Mouse (Mus musculus) retina, postnatal 7 days (tissue): ENCODE measurements at regions not wholly inside any gene's neighbourhood (a gene's known extent, or its start where the extent isn't known, plus 50 kb on each side); places are given as distances from the start of the nearest gene placed in this dataset.

Experiments used
- DNase-seq: peaks from one replicate; pipeline ENCODE4 v3.0.0-alpha.2; 2012; ENCODE audit warnings: low read depth, low spot score

GRCm38 (mm10) chr3:35232487-35232886 lies 521.4 kb upstream of the Atp11b start:
- no peak for DNase-seq

- no peak for DNase-seq
Measured at GRCm38 (mm10) chr3:35235066-35235465, 518.8 kb upstream of the Atp11b start.

DNA sequence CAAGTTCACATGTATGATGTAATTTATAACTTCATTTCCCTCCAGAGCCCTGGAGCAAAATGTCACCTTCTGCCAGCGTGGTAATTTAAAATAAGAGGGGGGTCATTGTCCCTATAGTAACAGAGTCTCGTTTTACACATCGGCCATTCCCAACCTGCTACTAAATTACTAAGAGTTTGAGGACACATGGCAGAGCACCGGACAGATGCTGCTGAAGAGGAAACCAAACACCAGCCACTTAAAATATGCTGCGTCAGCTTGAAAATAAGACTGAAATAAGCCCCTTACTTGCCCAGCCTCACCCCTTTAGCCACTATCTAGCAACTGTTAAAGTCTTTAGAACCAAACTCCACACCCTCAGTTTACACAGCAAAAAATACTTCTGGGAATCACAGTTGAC lies 518.1 kb upstream of the Atp11b start:
- DNase-seq = no peak

GRCm38 (mm10) chr3:35237342-35237741 lies 516.6 kb upstream of the Atp11b start:
- DNase-seq = no peak

DNA sequence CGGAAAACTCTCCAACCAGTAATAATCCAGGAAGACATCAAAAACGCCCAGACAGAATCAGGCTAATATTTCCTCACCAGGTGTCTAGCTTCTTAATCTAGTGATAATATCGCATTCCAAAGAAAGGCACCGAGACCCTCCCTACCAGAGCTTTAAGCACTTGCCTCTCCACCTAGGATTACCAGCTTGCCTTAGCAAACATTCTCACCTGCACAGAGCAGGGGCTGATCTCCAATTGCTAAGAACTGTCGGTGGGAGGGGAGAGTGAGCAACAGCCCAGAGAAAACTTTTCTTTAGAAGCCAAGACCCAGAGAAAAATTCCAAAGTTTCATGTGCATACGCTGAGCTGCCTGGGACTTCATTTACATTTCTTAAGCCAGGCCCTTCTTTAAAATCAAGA lies 511.6 kb upstream of the Atp11b start:
- DNase-seq = no peak

- no peak for DNase-seq
Measured at GRCm38 (mm10) chr3:35242871-35243529, 510.9 kb upstream of the Atp11b start.

DNA sequence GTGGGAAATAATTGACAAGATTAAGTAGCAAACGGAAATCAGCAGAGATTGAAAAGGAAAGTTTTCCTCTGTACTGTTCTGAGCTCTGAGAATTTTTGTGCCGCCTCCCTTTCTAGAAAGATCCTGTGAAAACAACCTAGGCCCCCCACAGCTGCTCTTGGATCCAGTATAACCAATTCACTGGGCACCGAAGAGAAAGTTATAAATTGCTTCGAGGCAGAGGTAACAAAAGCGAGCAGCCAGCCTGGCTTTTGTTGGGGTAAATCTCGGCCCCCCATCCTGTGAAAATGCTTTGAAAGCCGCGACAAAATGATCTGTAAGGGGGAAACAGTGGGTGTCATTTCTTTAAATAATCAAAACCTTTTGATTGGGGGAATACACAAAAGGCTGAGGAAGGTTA lies 508.9 kb upstream of the Atp11b start:
- no peak for DNase-seq

DNA sequence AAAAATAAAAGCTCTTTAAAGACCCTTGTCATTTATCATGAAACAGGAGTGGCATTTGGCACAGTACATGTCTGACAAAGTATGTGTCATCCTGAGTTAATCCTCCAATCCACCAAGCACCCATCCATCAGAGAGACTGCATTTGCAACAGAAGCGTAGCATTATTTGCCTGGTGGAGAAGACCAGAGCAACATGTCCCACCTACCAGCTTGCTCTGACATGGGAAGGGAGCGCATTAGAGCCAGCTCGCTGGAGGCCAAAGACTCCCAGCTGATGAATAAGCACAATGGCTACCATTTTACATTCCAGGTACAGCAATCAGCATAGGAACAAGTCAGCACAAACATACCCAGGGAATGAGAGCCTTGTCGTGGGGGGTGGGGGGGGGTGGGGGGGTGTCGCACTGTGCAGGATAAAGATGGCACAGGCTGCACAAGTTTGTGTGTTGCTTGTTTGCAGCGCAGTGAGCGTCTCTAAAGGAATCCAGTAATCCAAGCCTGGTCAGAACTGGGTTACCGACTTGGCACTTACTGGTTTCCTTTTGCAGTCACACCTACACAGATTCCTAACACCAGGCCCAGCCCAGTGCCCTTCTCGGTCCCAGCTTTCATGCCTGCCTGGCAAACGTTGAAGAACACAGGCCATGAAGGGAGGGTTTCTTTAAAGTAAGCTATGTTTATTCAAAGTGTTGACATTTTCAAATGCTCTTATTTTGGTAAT lies 507.8 kb upstream of the Atp11b start:
- DNase-seq = no peak

GRCm38 (mm10) chr3:35249160-35249559 lies 504.7 kb upstream of the Atp11b start:
- DNase-seq = no peak

DNA sequence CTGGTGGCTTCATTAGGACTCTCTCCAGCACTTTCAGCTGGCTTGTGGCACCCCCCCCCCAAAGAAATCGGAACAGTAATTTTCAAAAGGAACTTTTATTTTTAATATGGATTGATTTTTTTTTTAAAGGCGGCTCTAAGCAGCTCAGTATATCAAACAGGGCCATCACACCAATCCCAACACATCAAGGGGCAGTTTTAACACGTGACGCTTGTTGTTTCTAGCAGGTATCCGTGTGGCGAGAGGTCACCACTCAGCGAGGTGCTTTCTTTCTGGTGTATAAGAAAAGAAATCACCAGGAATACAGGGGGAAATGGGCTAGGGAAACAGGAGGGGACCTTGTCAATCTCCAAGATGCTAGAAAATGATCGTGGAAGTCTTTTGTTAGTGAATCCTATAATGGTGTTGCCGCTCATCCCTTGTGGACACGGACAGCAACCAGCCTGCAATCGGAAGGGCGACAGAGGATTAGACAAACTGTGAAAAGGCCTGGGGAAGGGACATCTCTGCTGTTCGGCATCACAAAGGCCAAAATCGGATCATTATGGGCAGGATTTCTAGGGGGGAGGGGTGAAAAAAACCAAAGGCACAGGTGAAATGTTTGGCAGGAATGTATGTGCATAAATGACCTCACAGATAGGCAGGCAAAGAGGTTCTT lies 503.7 kb upstream of the Atp11b start:
- DNase-seq = no peak

DNA sequence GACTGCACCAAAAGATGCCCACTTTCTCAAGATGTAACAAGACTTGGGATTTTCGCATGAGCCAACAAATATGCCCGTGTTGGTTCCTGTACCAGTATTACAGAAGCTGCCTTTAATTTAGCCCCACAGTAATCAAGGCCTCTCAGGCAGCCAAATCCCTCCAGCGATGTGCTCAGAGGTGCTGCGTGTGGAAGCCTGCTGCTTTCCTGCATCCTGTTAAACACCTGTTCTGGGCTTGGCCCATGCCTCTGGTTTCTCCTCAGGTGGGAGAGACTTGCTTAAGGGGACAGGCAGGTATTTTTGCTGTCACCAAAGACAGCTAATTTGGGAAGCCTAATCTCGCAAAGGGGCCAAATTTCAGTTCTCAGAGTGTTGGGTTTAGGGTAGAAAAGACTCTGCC lies 500.0 kb upstream of the Atp11b start:
- no peak for DNase-seq

GRCm38 (mm10) chr3:35260936-35261335 lies 493.0 kb upstream of the Atp11b start:
- no peak for DNase-seq

DNA sequence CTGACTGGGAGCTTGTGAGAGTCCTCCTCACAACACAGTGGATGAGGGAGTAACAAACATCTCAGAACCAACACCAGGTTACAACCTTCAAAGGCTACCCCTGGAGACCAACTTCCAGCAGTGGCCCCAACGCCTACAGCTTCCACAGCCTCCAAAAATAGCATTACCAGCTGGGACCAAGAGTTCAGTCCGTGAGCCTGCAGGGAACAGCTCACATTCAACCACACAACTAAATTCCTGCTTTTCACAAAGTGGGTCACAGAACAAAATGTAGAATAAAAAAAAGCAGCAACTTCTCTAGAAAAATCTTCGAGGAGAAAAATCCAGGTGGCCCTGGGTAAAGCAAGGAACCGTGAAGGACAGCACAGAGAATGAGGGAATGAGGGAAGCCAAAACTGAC lies 485.0 kb upstream of the Atp11b start:
- DNase-seq = no peak

- no peak for DNase-seq
Measured at GRCm38 (mm10) chr3:35269977-35270880, 483.7 kb upstream of the Atp11b start.

DNA sequence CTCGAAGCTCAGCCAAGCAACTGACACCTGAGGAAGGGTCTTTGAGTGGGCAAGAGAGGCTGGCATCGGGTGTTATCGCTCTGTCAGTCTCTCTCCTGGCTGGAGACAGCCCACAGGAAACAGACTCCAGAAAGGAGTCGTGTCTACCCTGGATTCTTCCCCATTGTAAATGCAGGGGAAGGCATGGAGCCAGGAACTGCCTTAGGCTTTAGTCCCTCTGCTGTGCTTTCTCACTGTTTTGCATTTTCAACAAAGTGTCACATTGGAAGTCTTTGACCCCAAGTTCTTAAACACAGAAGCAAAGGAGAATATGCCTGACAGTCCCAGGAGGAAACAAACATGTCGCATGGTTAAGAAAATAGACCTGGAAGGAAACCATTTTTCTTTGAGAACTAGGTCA lies 480.4 kb upstream of the Atp11b start:
- DNase-seq = no peak

DNA sequence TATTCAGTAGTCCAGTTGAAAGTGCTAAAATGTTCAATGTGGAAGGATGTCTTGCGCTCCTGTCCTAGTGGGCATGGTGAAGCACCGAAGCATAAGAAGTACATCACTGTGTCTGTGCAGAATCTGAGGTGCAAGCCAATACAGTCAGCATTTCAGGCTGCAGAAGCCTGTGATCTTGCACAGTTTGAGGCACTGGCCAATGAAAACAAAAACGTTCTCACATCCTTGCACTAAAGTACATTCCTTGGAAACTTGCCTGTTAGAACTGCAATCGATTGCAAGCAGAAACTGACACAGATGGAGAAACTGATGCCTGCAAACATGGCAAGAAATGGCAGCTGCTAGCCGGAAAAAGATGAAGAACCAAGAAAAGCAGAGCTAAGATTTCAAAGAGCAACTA lies 472.9 kb upstream of the Atp11b start:
- DNase-seq = no peak

- DNase-seq = no peak
Measured at GRCm38 (mm10) chr3:35282106-35282505, 471.8 kb upstream of the Atp11b start.

DNA sequence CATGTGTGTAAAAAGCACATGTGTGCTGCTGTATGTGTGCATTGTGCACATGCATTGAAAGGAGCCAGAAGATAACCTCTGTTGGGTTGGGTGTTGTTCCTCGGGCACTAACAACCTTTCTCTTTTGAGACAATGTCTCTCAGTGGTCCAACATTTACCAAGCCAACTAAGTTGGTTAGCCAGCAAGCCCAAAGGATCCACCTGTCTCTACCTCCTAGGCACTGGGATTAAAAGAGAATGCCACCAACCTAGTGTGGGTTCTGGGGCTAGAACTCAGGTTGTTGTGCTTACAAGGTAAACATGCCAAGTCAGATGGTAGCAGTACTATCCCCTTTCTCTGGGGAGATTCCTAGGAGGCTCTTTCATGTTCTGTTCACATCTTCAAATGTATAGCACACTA lies 459.1 kb upstream of the Atp11b start:
- DNase-seq = no peak

GRCm38 (mm10) chr3:35295746-35296145 lies 458.2 kb upstream of the Atp11b start:
- no peak for DNase-seq

GRCm38 (mm10) chr3:35299036-35299435 lies 454.9 kb upstream of the Atp11b start:
- DNase-seq = no peak

GRCm38 (mm10) chr3:35306013-35306412 lies 447.9 kb upstream of the Atp11b start:
- DNase-seq = no peak

DNA sequence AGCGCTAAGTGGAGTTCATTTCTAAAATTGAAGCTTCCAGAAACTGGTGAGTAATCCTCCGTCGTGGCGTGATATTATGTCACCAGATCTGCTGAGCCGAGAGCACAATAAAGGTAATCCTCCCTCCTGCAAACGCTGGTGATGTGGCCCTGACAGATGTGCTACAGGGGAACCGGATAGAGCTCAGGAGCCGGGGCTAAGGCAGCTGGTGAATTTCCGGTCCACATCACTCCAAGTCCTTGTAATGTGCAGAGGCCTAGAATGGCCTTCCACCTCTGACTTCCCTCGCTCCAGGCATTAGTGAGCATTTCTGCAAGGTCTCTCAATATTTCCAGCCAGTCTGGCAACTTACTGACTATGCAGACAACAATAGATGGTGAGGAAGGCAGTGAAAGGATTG lies 439.7 kb upstream of the Atp11b start:
- no peak for DNase-seq
